ENCODE assay signal across 11 mouse cellular contexts in genomic region chr11:96408234-96409010, GRCm38 (mm10). TPM values are rescaled to one million over a fixed set of nuclear protein-coding genes. Genes with fewer than 3 reads are reported as not detected.
A peak's percentile ranks its signal among the peaks of the same experiment; 100 is the strongest.
DNase-seq lines count a peak whose midpoint lies in the region; ATAC-seq and TF ChIP-seq lines count a peak whose summit lies in the region.
"Had no signal": no experiment of that assay in that cellular context is flagged by ENCODE, and none has a peak within 500 bp of the region (broad histone marks: within the 10 kb centered on the region; RNA-seq: fewer than 3 reads in every experiment).

No protein-coding gene starts in this region.

- no peaks in the 10 kb centered on the region for H3K36me3 ChIP-seq in kidney, embryonic 16.5 days (ENCODE audit: insufficient read depth, low read length)
- H3K36me3 ChIP-seq in hindbrain, postnatal 0 days (ENCODE audit: insufficient read depth, low read length), result no peaks in the 10 kb centered on the region
- no peaks in the 10 kb centered on the region for H3K36me3 ChIP-seq in neural tube, embryonic 13.5 days

- peak; percentile 43; the same call in 1 of the 2 replicates for ATAC-seq in kidney, embryonic 16.5 days (ENCODE audit: low FRiP score, low TSS enrichment)
- ATAC-seq in hindbrain, postnatal 0 days, result no peak
- 0 out of 2 replicates have a peak, but pooled peaks have one; percentile 37 for ATAC-seq in neural tube, embryonic 13.5 days (ENCODE audit: low read depth)

- H3K4me2 ChIP-seq in kidney, embryonic 16.5 days (replicated peaks; ENCODE audit: low read depth, low read length), result peak overlapping the region; percentile 55
- peak overlapping the region; percentile 48; the same call in 1 of the 2 replicates for H3K4me2 ChIP-seq in hindbrain, postnatal 0 days (ENCODE audit: low read depth, low read length)
- peak overlapping the region; percentile 59 for H3K4me2 ChIP-seq in neural tube, embryonic 13.5 days

- peaks cover 5% of the 10 kb centered on the region; the same call in 1 of the 2 replicates for H3K9me3 ChIP-seq in kidney, embryonic 16.5 days (ENCODE audit: low read length)
- no peaks in the 10 kb centered on the region for H3K9me3 ChIP-seq in hindbrain, postnatal 0 days (ENCODE audit: low read length)
- H3K9me3 ChIP-seq in neural tube, embryonic 13.5 days, result peaks cover 3% of the 10 kb centered on the region; the same call in 1 of the 2 replicates

- intact Hi-C loops in left cerebral cortex, postnatal 4 days (cut with DNase I), result no loop called here

- no peak for DNase-seq in kidney, postnatal 25 days
- peak; percentile 65 for DNase-seq in embryo, embryonic 11 days
- no peak for DNase-seq in hindbrain, postnatal 0 days (ENCODE audit: low spot score)
- DNase-seq in B cell, adult 2 months, result no peak
- no peak for DNase-seq in left cerebral cortex, postnatal 4 days

- H3K9ac ChIP-seq in kidney, embryonic 16.5 days (replicated peaks; ENCODE audit: low read length), result peak overlapping the region; percentile 62
- H3K9ac ChIP-seq in hindbrain, postnatal 0 days (replicated peaks; ENCODE audit: low read length), result no peak overlapping the region
- H3K9ac ChIP-seq in neural tube, embryonic 13.5 days, result peak overlapping the region; percentile 60; the same call in 1 of the 2 replicates

- peak overlapping the region; percentile 25; the same call in 1 of the 2 replicates for H3K4me3 ChIP-seq in kidney, embryonic 16.5 days (ENCODE audit: low read length)
- H3K4me3 ChIP-seq in hindbrain, postnatal 0 days (ENCODE audit: low read length), result no peak overlapping the region
- no peak overlapping the region for H3K4me3 ChIP-seq in neural tube, embryonic 13.5 days

- H3K27ac ChIP-seq in kidney, embryonic 16.5 days (ENCODE audit: low read length), result peak overlapping the region; percentile 94
- H3K27ac ChIP-seq in hindbrain, postnatal 0 days, result no peak overlapping the region
- peak overlapping the region; percentile 75 for H3K27ac ChIP-seq in neural tube, embryonic 13.5 days (replicated peaks)
- H3K27ac ChIP-seq: macrophage had no signal

- WGBS in kidney, embryonic 16.5 days, result 18% methylated on average over 14 of the region's 14 CpGs
- WGBS in hindbrain, postnatal 0 days, result 64% methylated on average over 14 of the region's 14 CpGs
- 32% methylated on average over 14 of the region's 14 CpGs for WGBS in neural tube, embryonic 13.5 days

- H3K4me1 ChIP-seq in kidney, embryonic 16.5 days (ENCODE audit: insufficient read depth, low read length), result peaks cover 76% of the 10 kb centered on the region
- H3K4me1 ChIP-seq in hindbrain, postnatal 0 days (ENCODE audit: insufficient read depth, low read length), result peaks cover 5% of the 10 kb centered on the region
- peaks cover 56% of the 10 kb centered on the region for H3K4me1 ChIP-seq in neural tube, embryonic 13.5 days (replicated peaks)

- TF ChIP-seq CTCF in hindbrain, postnatal 0 days (IDR thresholded peaks at IDR 0.05; ENCODE audit: low read depth), result no peak

- H3K27me3 ChIP-seq in kidney, embryonic 16.5 days (ENCODE audit: insufficient read depth, low read length), result no peaks in the 10 kb centered on the region
- H3K27me3 ChIP-seq in hindbrain, postnatal 0 days (ENCODE audit: insufficient read depth, low read length), result no peaks in the 10 kb centered on the region
- no peaks in the 10 kb centered on the region for H3K27me3 ChIP-seq in neural tube, embryonic 13.5 days

RNA-seq across cellular contexts. Expression of gene Hoxb1, which starts 42.9 kb away (rescaled TPM):
- 0.08 and 0.12 TPM in 2 replicates for polyA plus RNA-seq in kidney, embryonic 16.5 days (2015; fragmentation: Nextera tagmentation; extraction: Ambion mirVana)
- total RNA-seq in hindbrain, postnatal 0 days (2014; rRNA removed), result 0.21 TPM in 1 of 2 replicates, not detected in the other
- 0.08 and 0.24 TPM in 2 replicates for polyA plus RNA-seq in hindbrain, postnatal 0 days (2015; fragmentation: Nextera tagmentation; extraction: Ambion mirVana)
- 1.2 and 1.6 TPM in 2 replicates for polyA plus RNA-seq in neural tube, embryonic 13.5 days (2015; fragmentation: Nextera tagmentation; extraction: Ambion mirVana)
- total RNA-seq in left cerebral cortex, postnatal 4 days (2021), result not detected
- total RNA-seq: heart, adult 8-10 months; layer of hippocampus, postnatal 10 days had no signal
- polyA plus RNA-seq: macrophage; testis, adult 2 months had no signal

RNA-seq across cellular contexts. Expression of gene Skap1, which starts 56.0 kb away (rescaled TPM):
- polyA plus RNA-seq in kidney, embryonic 16.5 days (2015; fragmentation: Nextera tagmentation; extraction: Ambion mirVana), result 10.1 and 12.3 TPM in 2 replicates
- 0.83 and 2.5 TPM in 2 replicates for total RNA-seq in hindbrain, postnatal 0 days (2014; rRNA removed)
- polyA plus RNA-seq in hindbrain, postnatal 0 days (2015; fragmentation: Nextera tagmentation; extraction: Ambion mirVana), result 5.7 and 7.4 TPM in 2 replicates
- polyA plus RNA-seq in neural tube, embryonic 13.5 days (2015; fragmentation: Nextera tagmentation; extraction: Ambion mirVana), result 7.9 and 9.0 TPM in 2 replicates
- total RNA-seq in left cerebral cortex, postnatal 4 days (2021), result 1 to 10 TPM; 1.1 to 1.3 TPM

RNA-seq across cellular contexts. Expression of gene Hoxb2, which starts 58.1 kb away (rescaled TPM):
- polyA plus RNA-seq in kidney, embryonic 16.5 days (2015; fragmentation: Nextera tagmentation; extraction: Ambion mirVana), result 34.4 and 36.1 TPM in 2 replicates
- 35.4 and 36.4 TPM in 2 replicates for total RNA-seq in hindbrain, postnatal 0 days (2014; rRNA removed)
- polyA plus RNA-seq in hindbrain, postnatal 0 days (2015; fragmentation: Nextera tagmentation; extraction: Ambion mirVana), result 11.6 and 13.1 TPM in 2 replicates
- polyA plus RNA-seq in neural tube, embryonic 13.5 days (2015; fragmentation: Nextera tagmentation; extraction: Ambion mirVana), result 63.0 and 67.1 TPM in 2 replicates
- not detected for total RNA-seq in left cerebral cortex, postnatal 4 days (2021)
- total RNA-seq: layer of hippocampus, postnatal 10 days had no signal
- polyA plus RNA-seq: macrophage had no signal
